Mouse (Mus musculus): ENCODE measurements around the gene Hist1h3a. TPM values are rescaled to one million over a fixed set of nuclear protein-coding genes. Genes with fewer than 3 reads are reported as not detected.
"Not testable (repeated sequence)": the region's sequence is repeated elsewhere in the genome, so short reads cannot be mapped to it uniquely, and the experiment has no call there.

Gene Hist1h3a
- total and polyA plus RNA-seq, 3 experiments = 5.3 to 261 (median 139) TPM

DNA sequence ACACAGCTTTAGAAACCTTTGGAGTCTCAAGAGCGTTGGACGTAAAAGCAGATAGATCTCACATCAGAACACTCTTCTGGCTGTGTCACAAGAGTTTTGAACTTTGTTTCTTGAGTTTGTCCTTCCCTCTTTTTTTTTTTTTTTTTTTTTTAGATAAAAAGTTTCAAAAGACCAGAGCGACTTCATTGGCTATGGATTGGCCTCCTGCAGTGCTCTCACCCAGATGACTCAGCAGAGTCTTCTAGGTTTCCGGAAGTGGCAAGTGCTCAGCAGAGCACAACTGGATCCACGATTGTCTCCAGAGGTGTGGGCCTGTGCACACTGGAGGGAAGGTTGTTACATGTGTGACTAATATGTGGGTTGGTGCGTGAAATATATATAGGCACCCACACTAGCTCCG lies 16.2 kb upstream of the Hist1h3a start:
- ATAC-seq (ENCODE audit: extremely low read depth, insufficient number of reproducible peaks, low FRiP score, poor library complexity, severe bottlenecking) (no peak), DNase-seq (ENCODE audit: low spot score) (no peak)
- Histone ChIP-seq H3K4me1 (ENCODE audit: insufficient read depth, low read depth, low read length) (peaks cover 6% of the 10 kb centered on the region), H3K27me3 (ENCODE audit: insufficient read depth, low read length) (peaks cover 4% of the 10 kb centered on the region; the same call in 1 of the 2 replicates), H3K4me3 (ENCODE audit: low read depth, low read length) (no peak overlapping the region), H3K9me3 (replicated peaks) (no peaks in the 10 kb centered on the region), H3K36me3 (replicated peaks) (no peaks in the 10 kb centered on the region)
- TF ChIP-seq CTCF (IDR thresholded peaks at IDR 0.05; ENCODE audit: low read depth, low read length) = no peak
- TF ChIP-seq GATA1 (IDR thresholded peaks at IDR 0.05; ENCODE audit: borderline replicate concordance, low read length) = no peak
- no peak for TF ChIP-seq GATA2 (IDR thresholded peaks at IDR 0.05; ENCODE audit: borderline replicate concordance, low read depth, low read length)
- TF ChIP-seq POLR2AphosphoS5 (IDR thresholded peaks at IDR 0.05; ENCODE audit: insufficient replicate concordance, low read depth, low read length) = no peak
- no peak for TF ChIP-seq TAL1 (conservative IDR thresholded peaks at IDR 0.05; ENCODE audit: low read depth, low read length)

DNA sequence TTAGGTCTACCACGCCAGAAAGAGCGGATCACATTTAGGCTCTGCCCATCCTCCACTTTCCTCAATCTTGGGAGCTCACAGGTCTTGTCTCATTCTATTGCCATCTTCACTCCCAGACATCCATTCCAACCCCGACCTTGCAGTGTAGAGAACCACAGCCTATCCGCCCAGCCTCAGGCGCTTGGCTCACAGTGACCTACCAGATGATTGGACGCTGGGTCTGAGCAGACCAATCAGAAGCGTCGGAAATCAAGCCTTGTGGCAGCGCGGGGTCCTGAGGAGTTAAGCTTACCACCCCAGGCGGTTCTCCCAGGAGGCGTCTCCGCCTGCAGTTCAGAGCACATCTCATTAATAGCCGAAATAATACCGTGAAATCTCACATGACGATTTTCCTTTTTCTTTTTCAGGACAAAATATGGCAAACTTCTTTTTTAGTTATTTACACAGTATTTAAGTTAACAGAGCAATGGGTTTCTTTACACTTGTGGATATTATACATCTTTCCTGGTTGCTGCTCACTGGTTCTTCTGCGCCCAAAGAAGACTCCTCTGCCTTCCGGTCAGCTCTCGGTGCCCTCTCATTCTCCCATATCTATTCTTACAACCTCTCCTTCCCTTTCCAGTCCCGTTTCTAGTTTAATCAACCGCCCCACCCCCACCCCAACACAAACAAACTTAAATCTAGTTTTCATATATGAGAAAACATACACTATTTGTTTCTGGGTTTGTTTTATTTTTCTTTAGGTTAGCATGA lies 10.6 kb upstream of the Hist1h3a start:
- ATAC-seq (ENCODE audit: extremely low read depth, insufficient number of reproducible peaks, low FRiP score, poor library complexity, severe bottlenecking) (no peak), DNase-seq (ENCODE audit: low spot score) (no peak)
- H3K36me3 ChIP-seq (replicated peaks) = no peaks in the 10 kb centered on the region
- peaks cover 6% of the 10 kb centered on the region; the same call in 1 of the 2 replicates for H3K27me3 ChIP-seq (ENCODE audit: insufficient read depth, low read length)
- H3K4me1 ChIP-seq (ENCODE audit: insufficient read depth, low read depth, low read length) = peaks cover 29% of the 10 kb centered on the region
- H3K9me3 ChIP-seq (replicated peaks) = no peaks in the 10 kb centered on the region
- H3K4me3 ChIP-seq (ENCODE audit: low read depth, low read length) = no peak overlapping the region
- TF ChIP-seq TAL1 (conservative IDR thresholded peaks at IDR 0.05; ENCODE audit: low read depth, low read length) = no peak
- no peak for TF ChIP-seq CTCF (IDR thresholded peaks at IDR 0.05; ENCODE audit: low read depth, low read length)
- TF ChIP-seq GATA1 (IDR thresholded peaks at IDR 0.05; ENCODE audit: borderline replicate concordance, low read length) = no peak

DNA sequence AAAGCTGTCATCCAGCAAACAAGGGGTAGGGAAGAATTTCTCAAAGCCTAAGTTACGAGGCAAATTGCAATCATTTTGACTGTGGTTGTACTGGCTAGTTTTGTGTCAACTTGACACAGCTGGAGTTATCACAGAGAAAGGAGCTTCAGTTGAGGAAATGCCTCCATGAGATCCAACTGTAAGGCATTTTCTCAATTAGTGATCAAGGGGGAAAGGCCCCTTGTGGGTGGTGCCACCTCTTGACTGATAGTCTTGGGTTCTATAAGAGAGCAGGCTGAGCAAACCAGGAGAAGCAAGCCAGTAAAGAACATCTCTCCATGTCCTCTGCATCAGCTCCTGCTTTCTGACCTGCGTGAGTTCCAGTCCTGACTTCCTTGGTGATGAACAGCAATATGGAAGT lies 7.4 kb upstream of the Hist1h3a start, which contains the start of gene Trim38:
Gene Trim38, plus strand, starts transcription at position 301 of the 400 bp plus-strand sequence.
- H3K9me3 ChIP-seq (replicated peaks); DNase-seq (ENCODE audit: low spot score); H3K36me3 ChIP-seq (replicated peaks); H3K27me3 ChIP-seq (ENCODE audit: insufficient read depth, low read length); ATAC-seq (ENCODE audit: extremely low read depth, insufficient number of reproducible peaks, low FRiP score, poor library complexity, severe bottlenecking): not testable (repeated sequence)
- peak within 1 kb of the TSS; percentile 40; the same call in 1 of the 2 replicates for H3K4me3 ChIP-seq (ENCODE audit: low read depth, low read length)
- H3K4me1 ChIP-seq (ENCODE audit: insufficient read depth, low read depth, low read length) = peaks cover 45% of the 10 kb centered on the region

DNA sequence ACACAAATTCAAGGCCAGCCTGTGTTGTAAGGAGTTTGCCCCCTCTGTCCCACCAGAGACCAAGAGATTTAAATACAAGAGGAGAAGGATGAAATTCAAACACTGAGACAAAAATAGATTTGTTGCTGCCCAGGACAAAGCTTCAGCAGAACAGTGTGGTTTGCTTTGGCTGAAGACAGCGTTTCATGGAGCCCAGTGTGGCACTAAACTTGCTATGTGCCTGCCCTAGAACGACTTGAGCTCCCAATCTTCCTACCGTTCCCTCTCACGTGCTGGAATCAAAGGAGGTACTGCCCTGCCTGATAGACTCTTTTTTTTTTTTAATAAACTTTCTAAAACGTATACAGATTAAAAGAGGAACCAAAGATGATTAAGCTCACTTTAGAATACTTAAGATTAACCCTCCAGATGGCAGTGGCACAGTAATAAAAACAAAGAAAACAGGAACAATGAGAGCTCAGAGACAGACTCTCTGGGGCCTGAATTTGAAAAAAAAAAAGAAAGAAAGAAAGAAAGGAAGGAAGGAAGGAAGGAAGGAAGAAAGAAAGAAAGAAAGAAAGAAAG lies 6.7 kb upstream of the Hist1h3a start:
- H3K4me1 ChIP-seq (ENCODE audit: insufficient read depth, low read depth, low read length) = peaks cover 52% of the 10 kb centered on the region
- H3K9me3 ChIP-seq (replicated peaks) = no peaks in the 10 kb centered on the region
- H3K4me3 ChIP-seq (ENCODE audit: low read depth, low read length) = peak overlapping the region; percentile 40; the same call in 1 of the 2 replicates
- TF ChIP-seq CTCF (IDR thresholded peaks at IDR 0.05; ENCODE audit: low read depth, low read length) (no peak), TAL1 (conservative IDR thresholded peaks at IDR 0.05; ENCODE audit: low read depth, low read length) (no peak), GATA2 (IDR thresholded peaks at IDR 0.05; ENCODE audit: borderline replicate concordance, low read depth, low read length) (no peak), POLR2AphosphoS5 (IDR thresholded peaks at IDR 0.05; ENCODE audit: insufficient replicate concordance, low read depth, low read length) (no peak), GATA1 (IDR thresholded peaks at IDR 0.05; ENCODE audit: borderline replicate concordance, low read length) (no peak)
- DNase-seq (ENCODE audit: low spot score) (no peak), ATAC-seq (ENCODE audit: extremely low read depth, insufficient number of reproducible peaks, low FRiP score, poor library complexity, severe bottlenecking) (no peak)
- peaks cover 6% of the 10 kb centered on the region; the same call in 1 of the 2 replicates for H3K27me3 ChIP-seq (ENCODE audit: insufficient read depth, low read length)
- H3K36me3 ChIP-seq (replicated peaks) = no peaks in the 10 kb centered on the region

DNA sequence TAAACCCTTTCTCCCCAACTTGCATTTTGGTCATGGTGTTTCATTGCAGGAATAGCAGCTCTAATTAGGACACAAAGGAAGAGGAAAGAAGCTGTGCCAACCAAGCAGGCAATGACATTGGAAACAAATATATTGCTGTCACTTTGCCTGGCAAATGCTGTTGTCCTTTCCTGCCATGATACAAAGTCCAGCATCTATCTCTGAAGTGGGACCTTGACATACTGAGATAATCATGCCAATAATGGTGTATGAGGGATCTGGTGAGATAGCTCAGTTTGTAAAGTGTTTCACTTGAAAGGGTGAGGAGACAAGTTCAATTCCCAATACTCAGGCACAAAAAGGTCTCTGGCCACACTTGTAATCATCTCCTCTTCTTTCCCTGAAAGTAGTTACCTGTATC lies 4.6 kb upstream of the Hist1h3a start:
- no peaks in the 10 kb centered on the region for H3K36me3 ChIP-seq (replicated peaks)
- ATAC-seq (ENCODE audit: extremely low read depth, insufficient number of reproducible peaks, low FRiP score, poor library complexity, severe bottlenecking) (no peak), DNase-seq (ENCODE audit: low spot score) (no peak)
- no peak overlapping the region for H3K4me3 ChIP-seq (ENCODE audit: low read depth, low read length)
- no peaks in the 10 kb centered on the region for H3K27me3 ChIP-seq (ENCODE audit: insufficient read depth, low read length)
- TF ChIP-seq GATA1 (IDR thresholded peaks at IDR 0.05; ENCODE audit: borderline replicate concordance, low read length) (no peak), POLR2AphosphoS5 (IDR thresholded peaks at IDR 0.05; ENCODE audit: insufficient replicate concordance, low read depth, low read length) (no peak), TAL1 (conservative IDR thresholded peaks at IDR 0.05; ENCODE audit: low read depth, low read length) (no peak), GATA2 (IDR thresholded peaks at IDR 0.05; ENCODE audit: borderline replicate concordance, low read depth, low read length) (no peak), CTCF (IDR thresholded peaks at IDR 0.05; ENCODE audit: low read depth, low read length) (no peak)
- H3K9me3 ChIP-seq (replicated peaks) = no peaks in the 10 kb centered on the region
- H3K4me1 ChIP-seq (ENCODE audit: insufficient read depth, low read depth, low read length) = peaks cover 60% of the 10 kb centered on the region

DNA sequence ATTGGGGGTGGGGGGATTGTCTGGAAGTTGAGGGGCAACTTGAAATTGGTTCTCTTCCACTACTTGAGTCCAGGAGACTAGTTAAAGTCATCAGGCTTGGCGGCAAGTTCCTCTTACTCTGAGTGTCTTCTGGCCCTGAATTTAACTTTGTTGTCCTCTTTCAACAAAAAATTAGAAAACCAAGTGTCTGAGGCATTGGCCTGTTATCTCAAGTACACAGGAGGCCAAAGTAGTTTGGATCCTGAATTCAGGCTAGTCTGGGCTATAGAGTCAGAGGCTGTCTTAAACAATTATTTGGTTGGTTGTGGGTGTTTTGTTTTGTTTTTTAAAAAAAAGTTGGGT lies 3.0 kb upstream of the Hist1h3a start:
- TF ChIP-seq GATA2 (IDR thresholded peaks at IDR 0.05; ENCODE audit: borderline replicate concordance, low read depth, low read length) = no peak
- peak; percentile 98; the same call in 1 of the 2 replicates for TF ChIP-seq POLR2AphosphoS5 (IDR thresholded peaks at IDR 0.05; ENCODE audit: insufficient replicate concordance, low read depth, low read length)
- no peak for TF ChIP-seq TAL1 (conservative IDR thresholded peaks at IDR 0.05; ENCODE audit: low read depth, low read length)
- TF ChIP-seq CTCF (IDR thresholded peaks at IDR 0.05; ENCODE audit: low read depth, low read length) = no peak
- no peak overlapping the region; the same call in 1 of the 2 replicates for H3K4me3 ChIP-seq (ENCODE audit: low read depth, low read length)
- DNase-seq (ENCODE audit: low spot score) (no peak), ATAC-seq (ENCODE audit: extremely low read depth, insufficient number of reproducible peaks, low FRiP score, poor library complexity, severe bottlenecking) (no peak)
- peaks cover 60% of the 10 kb centered on the region for H3K4me1 ChIP-seq (ENCODE audit: insufficient read depth, low read depth, low read length)
- H3K9me3 ChIP-seq (replicated peaks) = no peaks in the 10 kb centered on the region
- H3K36me3 ChIP-seq (replicated peaks) = no peaks in the 10 kb centered on the region
- no peaks in the 10 kb centered on the region for H3K27me3 ChIP-seq (ENCODE audit: insufficient read depth, low read length)

Data from G1E (cell line).